Mouse (Mus musculus): ENCODE results near the gene Gorasp2. TPM values are rescaled to one million over a fixed set of nuclear protein-coding genes. Genes with fewer than 3 reads are reported as not detected.

The Gorasp2 gene
- total and polyA plus RNA-seq, 3 experiments, result 65.4 to 145 (median 77.4) TPM

DNA sequence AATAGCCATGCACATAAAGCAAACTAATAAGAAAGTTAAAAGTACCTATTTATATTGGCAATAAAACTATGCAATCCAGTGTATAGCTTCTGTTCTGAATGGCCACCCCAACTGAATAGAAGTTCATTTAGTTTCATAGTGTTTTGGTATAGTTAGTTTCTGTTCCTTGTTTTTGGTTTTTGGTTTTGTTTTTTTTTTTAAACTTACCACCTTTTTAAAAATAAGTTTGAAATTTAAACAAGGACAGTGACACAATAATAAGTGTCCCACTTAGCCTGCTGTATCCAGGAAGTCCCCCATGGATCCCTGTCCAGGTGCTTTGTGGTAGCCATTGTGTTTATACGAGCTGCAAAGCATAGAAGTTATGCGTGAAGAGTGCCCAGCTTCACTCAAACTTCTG is 7.9 kb downstream of the Gorasp2 start:
- no peak for DNase-seq (ENCODE audit: extremely low read depth)
- Histone ChIP-seq H3K27me3 (replicated peaks) (no peaks in the 10 kb centered on the region), H3K4me1 (ENCODE audit: control insufficient read depth in 1 of 2, insufficient read depth in 2 of 2) (peaks cover 26 to 75% of the 10 kb centered on the region in 2 experiments; a peak in 3 of 4 replicates), H3K36me3 (replicated peaks in 1 of 2; ENCODE audit: control insufficient read depth in 1 of 2, insufficient read depth in 1 of 2, low read length in 1 of 2) (peaks cover 3 to 44% of the 10 kb centered on the region in 2 experiments), H3K79me2 (replicated peaks; ENCODE audit: control insufficient read depth, extremely low read depth, insufficient read depth, poor library complexity, severe bottlenecking) (peaks cover 79% of the 10 kb centered on the region), H3K9me3 (replicated peaks; ENCODE audit: low read length) (no peaks in the 10 kb centered on the region), H3K27ac (ENCODE audit: insufficient read depth, low read depth) (no peak overlapping the region), H3K9ac (ENCODE audit: insufficient read depth, low read depth) (no peak overlapping the region), H3K4me2 (ENCODE audit: insufficient read depth, low read depth, poor library complexity, severe bottlenecking) (no peak overlapping the region), H3K4me3 (replicated peaks in 1 of 3; ENCODE audit: low read depth in 2 of 3, low read length in 2 of 3, poor library complexity in 1 of 3) (no peak overlapping the region)
- in situ Hi-C loops (cut with MboI; ENCODE audit: low pct_ligation_motif_present, low pct_unique_long_range_greater_than_20kb, low sequenced_read_pairs) (no loop called here), dilution Hi-C loops (cut with MboI; ENCODE audit: extremely low pct_ligation_motif_present, extremely low pct_unique_long_range_greater_than_20kb, low sequenced_read_pairs) (no loop called here)
- TF ChIP-seq MYC (IDR thresholded peaks at IDR 0.05; ENCODE audit: low read depth, low read length), result no peak
- peak; percentile 71; the same call in 1 of the 2 replicates for TF ChIP-seq ZNF384 (IDR thresholded peaks at IDR 0.05; ENCODE audit: low read depth, low read length)
- TF ChIP-seq IRF4 (IDR thresholded peaks at IDR 0.05; ENCODE audit: low read depth, low read length), result peak; percentile 52; the same call in 1 of the 2 replicates
- TF ChIP-seq EP300 (IDR thresholded peaks at IDR 0.05; ENCODE audit: low read length), result peak; percentile 26; the same call in 1 of the 2 replicates
- no peak for TF ChIP-seq USF1 (IDR thresholded peaks at IDR 0.05; ENCODE audit: low read depth, low read length)
- no peak for TF ChIP-seq NRF1 (IDR thresholded peaks at IDR 0.05; ENCODE audit: low read depth, low read length)
- no peak for TF ChIP-seq GABPA (IDR thresholded peaks at IDR 0.05; ENCODE audit: insufficient replicate concordance, low read depth, low read length)
- no peak for TF ChIP-seq TCF12 (IDR thresholded peaks at IDR 0.05; ENCODE audit: low read depth, low read length)
- no peak for TF ChIP-seq NELFE (IDR thresholded peaks at IDR 0.05; ENCODE audit: low read depth, low read length)

DNA sequence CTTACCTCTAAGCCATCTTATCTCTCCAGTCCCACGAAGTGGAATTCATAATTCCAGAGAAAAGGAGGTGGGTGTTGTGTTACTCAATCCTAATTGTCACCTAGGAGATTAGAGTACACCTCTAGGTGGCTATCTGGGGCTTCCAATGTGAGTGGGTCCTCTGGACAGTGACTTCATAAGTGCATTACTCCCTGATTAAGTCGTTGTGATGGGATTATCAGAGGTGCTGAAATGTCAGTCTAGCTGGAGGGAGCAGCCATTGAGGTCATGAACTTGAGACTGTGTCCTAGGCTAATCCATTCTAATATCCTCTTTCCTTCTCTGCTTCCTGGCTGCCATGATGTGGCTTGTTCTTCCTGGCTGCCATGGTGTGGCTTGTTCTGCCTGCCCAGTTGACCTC is 8.5 kb downstream of the Gorasp2 start:
- Histone ChIP-seq H3K9ac (ENCODE audit: insufficient read depth, low read depth) (no peak overlapping the region), H3K4me3 (replicated peaks in 1 of 3; ENCODE audit: low read depth in 2 of 3, low read length in 2 of 3, poor library complexity in 1 of 3) (no peak overlapping the region), H3K36me3 (replicated peaks in 1 of 2; ENCODE audit: control insufficient read depth in 1 of 2, insufficient read depth in 1 of 2, low read length in 1 of 2) (peaks cover 3 to 42% of the 10 kb centered on the region in 2 experiments), H3K27me3 (replicated peaks) (no peaks in the 10 kb centered on the region), H3K4me2 (ENCODE audit: insufficient read depth, low read depth, poor library complexity, severe bottlenecking) (no peak overlapping the region; the same call in 1 of the 2 replicates), H3K4me1 (ENCODE audit: control insufficient read depth in 1 of 2, insufficient read depth in 2 of 2) (peaks cover 26 to 70% of the 10 kb centered on the region in 2 experiments; a peak in 3 of 4 replicates), H3K27ac (ENCODE audit: insufficient read depth, low read depth) (no peak overlapping the region), H3K9me3 (replicated peaks; ENCODE audit: low read length) (no peaks in the 10 kb centered on the region), H3K79me2 (replicated peaks; ENCODE audit: control insufficient read depth, extremely low read depth, insufficient read depth, poor library complexity, severe bottlenecking) (peaks cover 78% of the 10 kb centered on the region)
- in situ Hi-C loops (cut with MboI; ENCODE audit: low pct_ligation_motif_present, low pct_unique_long_range_greater_than_20kb, low sequenced_read_pairs) (no loop called here), dilution Hi-C loops (cut with MboI; ENCODE audit: extremely low pct_ligation_motif_present, extremely low pct_unique_long_range_greater_than_20kb, low sequenced_read_pairs) (no loop called here)
- no peak for DNase-seq (ENCODE audit: extremely low read depth)
- TF ChIP-seq KAT2A (IDR thresholded peaks at IDR 0.05; ENCODE audit: insufficient replicate concordance, low read length) (no peak), E2F4 (IDR thresholded peaks at IDR 0.05; ENCODE audit: insufficient replicate concordance, low read depth, low read length) (no peak), JUND (conservative IDR thresholded peaks at IDR 0.05; ENCODE audit: low read depth, low read length) (no peak), GABPA (IDR thresholded peaks at IDR 0.05; ENCODE audit: insufficient replicate concordance, low read depth, low read length) (no peak), CTCF (conservative IDR thresholded peaks at IDR 0.05 in 1 of 2, IDR thresholded peaks at IDR 0.05 in 1 of 2; ENCODE audit: low read depth in 2 of 2, low read length in 2 of 2) (no peak), MXI1 (IDR thresholded peaks at IDR 0.05; ENCODE audit: low read depth, low read length) (no peak), IRF4 (IDR thresholded peaks at IDR 0.05; ENCODE audit: low read depth, low read length) (no peak), RCOR1 (conservative IDR thresholded peaks at IDR 0.05; ENCODE audit: low read depth, low read length) (no peak), CHD2 (IDR thresholded peaks at IDR 0.05; ENCODE audit: low read length) (no peak), EP300 (IDR thresholded peaks at IDR 0.05; ENCODE audit: low read length) (no peak), SMC3 (IDR thresholded peaks at IDR 0.05; ENCODE audit: low read depth, low read length) (no peak), TCF12 (IDR thresholded peaks at IDR 0.05; ENCODE audit: low read depth, low read length) (no peak), MYC (IDR thresholded peaks at IDR 0.05; ENCODE audit: low read depth, low read length) (no peak), RAD21 (IDR thresholded peaks at IDR 0.05; ENCODE audit: low read depth, low read length) (no peak), ZMIZ1 (IDR thresholded peaks at IDR 0.05; ENCODE audit: low read depth, low read length) (no peak), BHLHE40 (IDR thresholded peaks at IDR 0.05; ENCODE audit: low read depth, low read length) (no peak), JUN (IDR thresholded peaks at IDR 0.05; ENCODE audit: insufficient read depth, low read depth, low read length) (no peak), UBTF (IDR thresholded peaks at IDR 0.05; ENCODE audit: low read depth, low read length) (no peak), HCFC1 (IDR thresholded peaks at IDR 0.05; ENCODE audit: low read depth, low read length) (no peak)
